Mouse (Mus musculus): ENCODE results near the gene Wdr60. TPM values are rescaled to one million over a fixed set of nuclear protein-coding genes. Genes with fewer than 3 reads are reported as not detected.

Gene Wdr60
- total RNA-seq, 2 experiments from 2014 or later = 14.7 to 16.9 TPM

GRCm38 (mm10) chr12:116194641-116195040 lies 68.2 kb downstream of the Wdr60 start:
- no peak for DNase-seq (ENCODE audit: extremely low spot score in 1 of 2, low spot score in 1 of 2)

- no peak for DNase-seq (ENCODE audit: extremely low spot score in 1 of 2, low spot score in 1 of 2)
Observed at GRCm38 (mm10) chr12:116193952-116194351, 68.9 kb downstream of the Wdr60 start.

- DNase-seq (ENCODE audit: extremely low spot score in 1 of 2, low spot score in 1 of 2) = no peak
Observed at GRCm38 (mm10) chr12:116183212-116183935, 79.4 kb downstream of the Wdr60 start.

- no peak for DNase-seq (ENCODE audit: extremely low spot score in 1 of 2, low spot score in 1 of 2)
Observed at GRCm38 (mm10) chr12:116182376-116182775, 80.4 kb downstream of the Wdr60 start.

GRCm38 (mm10) chr12:116181436-116182050 lies 81.3 kb downstream of the Wdr60 start:
- DNase-seq (ENCODE audit: extremely low spot score in 1 of 2, low spot score in 1 of 2) = no peak

GRCm38 (mm10) chr12:116176930-116177329 lies 85.9 kb downstream of the Wdr60 start:
- DNase-seq (ENCODE audit: extremely low spot score in 1 of 2, low spot score in 1 of 2) = no peak

GRCm38 (mm10) chr12:116169666-116170065 lies 93.2 kb downstream of the Wdr60 start:
- DNase-seq (ENCODE audit: extremely low spot score in 1 of 2, low spot score in 1 of 2) = no peak

GRCm38 (mm10) chr12:116165368-116165767 lies 97.5 kb downstream of the Wdr60 start:
- DNase-seq (ENCODE audit: extremely low spot score in 1 of 2, low spot score in 1 of 2) = no peak

- DNase-seq (ENCODE audit: extremely low spot score in 1 of 2, low spot score in 1 of 2) = no peak
Observed at GRCm38 (mm10) chr12:116159695-116160094, 103.1 kb downstream of the Wdr60 start.

GRCm38 (mm10) chr12:116159223-116159622 lies 103.6 kb downstream of the Wdr60 start:
- DNase-seq (ENCODE audit: extremely low spot score in 1 of 2, low spot score in 1 of 2) = no peak

- no peak for DNase-seq (ENCODE audit: extremely low spot score in 1 of 2, low spot score in 1 of 2)
Observed at GRCm38 (mm10) chr12:116156792-116157532, 105.9 kb downstream of the Wdr60 start.

Small RNA genes within 50 kb of the gene (microRNA-seq; reads per million reads assigned to microRNA genes)
- 0 reads per million in 2 experiments for gene Gm23190

Other genes with a start within 250 kb of the Wdr60 start
- gene Zfp386, start 215.3 kb downstream of the Wdr60 start, total RNA-seq (2021) = 10 to 100 TPM; 31.3 to 33.4 TPM
- under 1 TPM; 0.59 to 0.80 TPM for gene Vipr2, start 185.3 kb downstream of the Wdr60 start, total RNA-seq (2021)
- gene Gm11027, start 12.4 kb upstream of the Wdr60 start, total RNA-seq (2021) = not detected
- 10 to 100 TPM; 58.1 to 71.6 TPM for gene Esyt2, start 18.2 kb upstream of the Wdr60 start, total RNA-seq (2021)
- gene Ncapg2, start 142.4 kb upstream of the Wdr60 start, total RNA-seq (2021) = 1 to 10 TPM; 5.2 to 5.4 TPM
- gene Ptprn2, start 222.7 kb upstream of the Wdr60 start, total RNA-seq (2021) = 100 to 1,000 TPM; 303 to 317 TPM